Mouse (Mus musculus) cerebellum, adult 2 months (tissue): ENCODE data around the gene Rap2a.

Experiments used
- CTCF ChIP-seq: fragments of 200-500 bp; IDR thresholded peaks from 2 replicates; pipeline ENCODE4 v1.5.1; 2011; ENCODE audit warnings: low read depth, mild to moderate bottlenecking, control low read depth, low read length, moderate library complexity, borderline replicate concordance; ENCODE audit not compliant: insufficient read depth
- POLR2A ChIP-seq: fragments of 200-500 bp; IDR thresholded peaks from 2 replicates; pipeline ENCODE4 v1.6.1; 2011; ENCODE audit warnings: low read length, control low read depth, borderline replicate concordance; ENCODE audit not compliant: insufficient read depth

DNA sequence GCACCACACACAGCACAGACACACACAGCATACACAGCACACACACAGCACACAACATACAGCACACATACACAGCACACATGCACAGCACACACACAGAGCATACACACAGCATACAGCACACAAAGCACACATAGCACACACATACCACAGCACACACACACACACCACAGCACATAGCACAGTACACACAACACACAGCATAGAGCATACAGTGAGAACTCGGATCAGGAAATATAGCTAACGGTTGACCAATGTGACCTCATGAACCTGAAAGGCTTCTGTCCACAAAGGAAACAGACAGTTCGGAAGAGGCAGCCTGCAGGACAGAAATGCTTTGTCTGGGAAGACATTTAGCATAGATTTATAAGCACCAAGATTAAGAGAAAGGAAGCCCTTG lies 61.4 kb downstream of the Rap2a start:
- TF ChIP-seq POLR2A (no peak), CTCF (no peak)
